Mouse (Mus musculus): ENCODE measurements around the gene Olfr90. TPM values are rescaled to one million over a fixed set of nuclear protein-coding genes. Genes with fewer than 3 reads are reported as not detected.

The Olfr90 gene
- total RNA-seq, 1 experiment: 0.22 TPM

GRCm38 (mm10) chr17:37092198-37092597 is 3.9 kb upstream of the Olfr90 start:
- Histone ChIP-seq H3K4me3 (ENCODE audit: insufficient read depth in 1 of 2, low read depth in 1 of 2, low read length in 2 of 2, poor library complexity in 1 of 2, severe bottlenecking in 1 of 2) (no peak overlapping the region), H3K4me1 (ENCODE audit: control insufficient read depth in 2 of 2, insufficient read depth in 2 of 2, low read length in 2 of 2, poor library complexity in 1 of 2) (no peaks in the 10 kb centered on the region), H3K36me3 (ENCODE audit: control insufficient read depth, insufficient read depth, low read length, poor library complexity, severe bottlenecking) (no peaks in the 10 kb centered on the region), H3K27ac (ENCODE audit: insufficient read depth, low read depth, low read length, poor library complexity, severe bottlenecking) (no peak overlapping the region), H3K9ac (ENCODE audit: insufficient read depth, low read depth, low read length, poor library complexity, severe bottlenecking) (no peak overlapping the region), H3K9me3 (ENCODE audit: control insufficient read depth, insufficient read depth, low read depth, low read length) (no peaks in the 10 kb centered on the region)
- no peak for DNase-seq (ENCODE audit: low read depth, low spot score)
- TF ChIP-seq ZC3H11A (IDR thresholded peaks at IDR 0.05; ENCODE audit: borderline replicate concordance, low read depth, low read length) (no peak), HCFC1 (IDR thresholded peaks at IDR 0.05; ENCODE audit: borderline replicate concordance, insufficient read depth, low read length) (no peak), CHD2 (IDR thresholded peaks at IDR 0.05; ENCODE audit: low read depth, low read length) (no peak), ZNF384 (IDR thresholded peaks at IDR 0.05; ENCODE audit: low read depth, low read length) (no peak), MAFK (IDR thresholded peaks at IDR 0.05; ENCODE audit: insufficient read depth, low read depth, low read length) (no peak)
- in situ Hi-C loops (cut with MboI; ENCODE audit: low sequenced_read_pairs in 2 of 2, unreplicated experiment in 2 of 2): no loop called here

- Histone ChIP-seq H3K4me3 (ENCODE audit: insufficient read depth in 1 of 2, low read depth in 1 of 2, low read length in 2 of 2, poor library complexity in 1 of 2, severe bottlenecking in 1 of 2) (no peak overlapping the region), H3K36me3 (ENCODE audit: control insufficient read depth, insufficient read depth, low read length, poor library complexity, severe bottlenecking) (no peaks in the 10 kb centered on the region; the same call in 1 of the 2 replicates), H3K9ac (ENCODE audit: insufficient read depth, low read depth, low read length, poor library complexity, severe bottlenecking) (no peak overlapping the region), H3K27ac (ENCODE audit: insufficient read depth, low read depth, low read length, poor library complexity, severe bottlenecking) (no peak overlapping the region), H3K4me1 (ENCODE audit: control insufficient read depth in 2 of 2, insufficient read depth in 2 of 2, low read length in 2 of 2, poor library complexity in 1 of 2) (peaks cover 7% of the 10 kb centered on the region in 2 experiments), H3K9me3 (ENCODE audit: control insufficient read depth, insufficient read depth, low read depth, low read length) (no peaks in the 10 kb centered on the region)
- no peak for DNase-seq (ENCODE audit: low read depth, low spot score)
- no peak for TF ChIP-seq CHD2 (IDR thresholded peaks at IDR 0.05; ENCODE audit: low read depth, low read length)
- no peak for TF ChIP-seq HCFC1 (IDR thresholded peaks at IDR 0.05; ENCODE audit: borderline replicate concordance, insufficient read depth, low read length)
- no peak for TF ChIP-seq ZNF384 (IDR thresholded peaks at IDR 0.05; ENCODE audit: low read depth, low read length)
- TF ChIP-seq MAFK (IDR thresholded peaks at IDR 0.05; ENCODE audit: insufficient read depth, low read depth, low read length): no peak
- TF ChIP-seq ZC3H11A (IDR thresholded peaks at IDR 0.05; ENCODE audit: borderline replicate concordance, low read depth, low read length): no peak
- in situ Hi-C loops (cut with MboI; ENCODE audit: low sequenced_read_pairs in 2 of 2, unreplicated experiment in 2 of 2): no loop called here
Measured at GRCm38 (mm10) chr17:37085545-37085944, 2.8 kb downstream of the Olfr90 start.

GRCm38 (mm10) chr17:37084632-37085031 is 3.7 kb downstream of the Olfr90 start:
- TF ChIP-seq ZC3H11A (IDR thresholded peaks at IDR 0.05; ENCODE audit: borderline replicate concordance, low read depth, low read length) (no peak), HCFC1 (IDR thresholded peaks at IDR 0.05; ENCODE audit: borderline replicate concordance, insufficient read depth, low read length) (no peak), CHD2 (IDR thresholded peaks at IDR 0.05; ENCODE audit: low read depth, low read length) (no peak), MAFK (IDR thresholded peaks at IDR 0.05; ENCODE audit: insufficient read depth, low read depth, low read length) (no peak), ZNF384 (IDR thresholded peaks at IDR 0.05; ENCODE audit: low read depth, low read length) (no peak)
- no peak overlapping the region for H3K4me3 ChIP-seq (ENCODE audit: insufficient read depth in 1 of 2, low read depth in 1 of 2, low read length in 2 of 2, poor library complexity in 1 of 2, severe bottlenecking in 1 of 2)
- DNase-seq (ENCODE audit: low read depth, low spot score): no peak
- H3K27ac ChIP-seq (ENCODE audit: insufficient read depth, low read depth, low read length, poor library complexity, severe bottlenecking): no peak overlapping the region
- H3K9me3 ChIP-seq (ENCODE audit: control insufficient read depth, insufficient read depth, low read depth, low read length): no peaks in the 10 kb centered on the region
- in situ Hi-C loops (cut with MboI; ENCODE audit: low sequenced_read_pairs in 2 of 2, unreplicated experiment in 2 of 2): no loop called here
- H3K4me1 ChIP-seq (ENCODE audit: control insufficient read depth in 2 of 2, insufficient read depth in 2 of 2, low read length in 2 of 2, poor library complexity in 1 of 2): peaks cover 7 to 10% of the 10 kb centered on the region in 2 experiments
- no peaks in the 10 kb centered on the region; the same call in 1 of the 2 replicates for H3K36me3 ChIP-seq (ENCODE audit: control insufficient read depth, insufficient read depth, low read length, poor library complexity, severe bottlenecking)
- no peak overlapping the region for H3K9ac ChIP-seq (ENCODE audit: insufficient read depth, low read depth, low read length, poor library complexity, severe bottlenecking)

- Histone ChIP-seq H3K36me3 (ENCODE audit: control insufficient read depth, insufficient read depth, low read length, poor library complexity, severe bottlenecking) (no peaks in the 10 kb centered on the region; the same call in 1 of the 2 replicates), H3K9ac (ENCODE audit: insufficient read depth, low read depth, low read length, poor library complexity, severe bottlenecking) (no peak overlapping the region), H3K27ac (ENCODE audit: insufficient read depth, low read depth, low read length, poor library complexity, severe bottlenecking) (no peak overlapping the region), H3K9me3 (ENCODE audit: control insufficient read depth, insufficient read depth, low read depth, low read length) (no peaks in the 10 kb centered on the region), H3K4me1 (ENCODE audit: control insufficient read depth in 2 of 2, insufficient read depth in 2 of 2, low read length in 2 of 2, poor library complexity in 1 of 2) (peaks cover 7 to 16% of the 10 kb centered on the region in 2 experiments), H3K4me3 (ENCODE audit: insufficient read depth in 1 of 2, low read depth in 1 of 2, low read length in 2 of 2, poor library complexity in 1 of 2, severe bottlenecking in 1 of 2) (no peak overlapping the region)
- TF ChIP-seq CHD2 (IDR thresholded peaks at IDR 0.05; ENCODE audit: low read depth, low read length): no peak
- no peak for TF ChIP-seq ZNF384 (IDR thresholded peaks at IDR 0.05; ENCODE audit: low read depth, low read length)
- 0 out of 2 replicates have a peak, but pooled peaks have one; percentile 47 for TF ChIP-seq ZC3H11A (IDR thresholded peaks at IDR 0.05; ENCODE audit: borderline replicate concordance, low read depth, low read length)
- in situ Hi-C loops (cut with MboI; ENCODE audit: low sequenced_read_pairs in 2 of 2, unreplicated experiment in 2 of 2): no loop called here
- peak; percentile 65 for DNase-seq (ENCODE audit: low read depth, low spot score)
Measured at GRCm38 (mm10) chr17:37083327-37083726, 5.0 kb downstream of the Olfr90 start.

DNA sequence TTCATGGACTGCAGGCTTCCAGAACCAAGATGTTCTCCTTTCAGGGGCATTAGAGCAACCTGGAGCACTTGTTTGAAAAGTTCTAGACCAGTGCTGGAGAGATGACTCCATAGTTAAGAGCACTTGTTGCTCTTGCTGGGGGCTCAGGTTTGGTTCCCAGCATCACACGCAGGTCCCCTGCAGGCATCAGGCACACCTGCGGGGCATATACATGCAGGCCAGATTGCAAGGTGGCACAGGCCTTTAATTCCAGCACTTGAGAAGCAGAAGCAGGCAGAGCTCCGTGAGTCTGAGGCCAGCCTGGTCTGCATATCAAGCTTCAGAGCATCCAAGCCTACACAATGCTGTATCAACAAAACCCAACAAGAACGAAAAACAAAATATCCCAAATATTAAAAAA is 6.6 kb downstream of the Olfr90 start:
- Histone ChIP-seq H3K4me3 (ENCODE audit: insufficient read depth in 1 of 2, low read depth in 1 of 2, low read length in 2 of 2, poor library complexity in 1 of 2, severe bottlenecking in 1 of 2) (no peak overlapping the region), H3K27ac (ENCODE audit: insufficient read depth, low read depth, low read length, poor library complexity, severe bottlenecking) (peak overlapping the region; percentile 97; the same call in 1 of the 2 replicates), H3K4me1 (ENCODE audit: control insufficient read depth in 2 of 2, insufficient read depth in 2 of 2, low read length in 2 of 2, poor library complexity in 1 of 2) (peaks cover 11 to 22% of the 10 kb centered on the region in 2 experiments), H3K36me3 (ENCODE audit: control insufficient read depth, insufficient read depth, low read length, poor library complexity, severe bottlenecking) (peaks cover 4% of the 10 kb centered on the region), H3K9me3 (ENCODE audit: control insufficient read depth, insufficient read depth, low read depth, low read length) (no peaks in the 10 kb centered on the region), H3K9ac (ENCODE audit: insufficient read depth, low read depth, low read length, poor library complexity, severe bottlenecking) (peak overlapping the region; percentile 11; the same call in 1 of the 2 replicates)
- TF ChIP-seq HCFC1 (IDR thresholded peaks at IDR 0.05; ENCODE audit: borderline replicate concordance, insufficient read depth, low read length): no peak
- no peak for TF ChIP-seq CHD2 (IDR thresholded peaks at IDR 0.05; ENCODE audit: low read depth, low read length)
- TF ChIP-seq MAFK (IDR thresholded peaks at IDR 0.05; ENCODE audit: insufficient read depth, low read depth, low read length): no peak
- TF ChIP-seq ZNF384 (IDR thresholded peaks at IDR 0.05; ENCODE audit: low read depth, low read length): no peak
- TF ChIP-seq ZC3H11A (IDR thresholded peaks at IDR 0.05; ENCODE audit: borderline replicate concordance, low read depth, low read length): no peak
- in situ Hi-C loops (cut with MboI; ENCODE audit: low sequenced_read_pairs in 2 of 2, unreplicated experiment in 2 of 2): no loop called here
- no peak for DNase-seq (ENCODE audit: low read depth, low spot score)

Data from ES-E14 (cell line).